Mouse (Mus musculus): ENCODE measurements around the gene Rpl10.

Rpl10 gene

DNA sequence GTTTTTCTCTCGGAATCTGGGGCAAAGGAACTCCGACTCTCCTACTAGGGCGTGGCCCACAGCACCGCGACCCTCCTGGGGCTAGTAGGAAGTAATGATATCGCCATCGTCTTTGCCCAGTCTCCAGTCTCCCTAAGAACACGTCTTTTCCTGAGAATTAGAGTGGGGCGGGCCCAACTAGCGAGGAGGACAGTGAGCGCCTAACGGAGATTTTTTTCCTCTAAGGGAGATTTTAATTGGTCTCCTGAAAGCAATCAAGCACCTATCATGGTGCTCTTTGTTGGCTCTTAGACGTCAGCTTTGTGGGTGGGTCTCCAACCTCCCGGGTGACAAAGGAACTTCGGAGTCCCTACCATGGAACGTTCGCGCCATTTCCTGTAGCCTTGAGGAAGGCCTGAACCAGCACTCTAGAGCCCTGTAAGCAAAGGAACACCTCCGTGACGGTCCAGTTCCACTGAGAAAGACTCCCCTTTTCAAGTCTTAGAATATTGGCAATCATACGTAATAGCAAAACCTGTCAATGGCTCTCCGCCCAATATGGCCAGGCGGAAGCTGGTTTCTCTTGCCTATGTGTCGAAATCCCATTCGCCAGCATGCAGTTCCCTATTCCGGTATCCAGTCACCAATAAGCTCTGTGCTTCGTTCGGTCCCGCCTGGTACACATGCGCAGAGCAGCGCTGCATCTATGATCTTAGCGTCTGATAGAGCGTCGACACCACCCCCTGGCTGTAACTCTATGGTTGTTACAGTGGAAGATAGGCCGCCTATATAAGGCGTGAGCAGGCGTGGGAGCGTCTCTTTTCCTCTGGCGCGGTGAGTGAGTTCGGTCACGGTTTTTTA lies at the start of gene Rpl10:
TSS of gene Rpl10 (plus strand) at position 751 of the 840 bp plus-strand sequence.
- DNase-seq, result peak; percentile 96

DNA sequence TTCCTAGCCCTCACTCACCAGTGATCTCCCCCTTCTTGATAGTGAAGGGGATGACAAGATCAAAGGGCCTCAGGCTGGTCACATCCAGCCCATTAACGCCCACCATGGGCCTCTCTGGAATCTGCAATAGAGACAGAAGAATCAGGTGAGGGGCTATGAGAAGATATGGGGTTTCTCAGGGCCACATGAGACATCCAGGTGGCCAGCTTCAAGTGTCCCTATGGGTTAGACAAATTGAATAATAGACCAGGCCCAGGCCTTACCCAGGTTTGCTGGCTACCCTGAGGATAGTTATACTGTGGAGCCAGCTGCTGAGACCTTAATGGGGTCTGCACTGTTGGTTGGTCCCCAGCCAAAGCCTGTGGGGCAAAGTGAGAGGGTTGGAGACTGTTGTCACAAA lies 40.6 kb upstream of the Rpl10 start:
- no peak for DNase-seq

DNA sequence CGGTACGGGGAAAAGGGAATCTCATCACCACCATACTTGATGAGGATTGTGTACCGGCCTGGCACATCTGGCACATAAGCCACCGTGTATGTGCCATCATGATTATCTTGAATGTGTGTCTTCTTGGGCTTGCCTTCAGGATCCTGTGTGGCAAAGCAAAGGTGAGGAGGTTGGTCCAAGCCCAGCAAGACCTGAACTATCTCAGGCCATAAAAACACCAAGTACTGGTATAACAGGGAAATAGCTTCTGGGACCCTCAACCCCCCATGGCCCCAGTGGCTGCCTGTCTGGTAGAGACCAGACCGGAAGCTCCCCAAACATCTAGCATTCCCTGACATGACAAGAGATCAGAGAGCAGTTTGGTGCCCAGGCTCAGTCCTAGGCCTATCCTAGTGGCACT lies 37.4 kb upstream of the Rpl10 start:
- DNase-seq, result no peak

DNA sequence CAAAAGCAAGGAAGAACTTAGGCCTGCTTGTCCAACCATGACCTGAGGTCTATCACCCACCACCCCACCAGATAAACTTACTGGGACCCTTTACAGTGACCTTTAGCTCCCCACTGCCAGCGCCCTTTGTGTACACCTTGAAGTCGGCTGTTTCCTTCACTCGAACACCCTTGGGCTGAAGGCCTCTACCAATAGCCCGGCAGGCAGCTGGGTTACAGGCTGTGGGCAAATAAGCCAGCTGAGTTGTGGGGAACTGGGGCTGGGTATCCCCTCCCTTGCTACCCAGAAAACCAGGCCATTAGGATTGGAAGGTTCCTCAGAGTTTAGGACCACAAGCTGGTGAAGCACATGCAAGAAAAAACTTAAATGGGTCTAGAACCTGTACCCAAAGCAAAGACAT lies 30.3 kb upstream of the Rpl10 start:
- DNase-seq, result no peak

DNA sequence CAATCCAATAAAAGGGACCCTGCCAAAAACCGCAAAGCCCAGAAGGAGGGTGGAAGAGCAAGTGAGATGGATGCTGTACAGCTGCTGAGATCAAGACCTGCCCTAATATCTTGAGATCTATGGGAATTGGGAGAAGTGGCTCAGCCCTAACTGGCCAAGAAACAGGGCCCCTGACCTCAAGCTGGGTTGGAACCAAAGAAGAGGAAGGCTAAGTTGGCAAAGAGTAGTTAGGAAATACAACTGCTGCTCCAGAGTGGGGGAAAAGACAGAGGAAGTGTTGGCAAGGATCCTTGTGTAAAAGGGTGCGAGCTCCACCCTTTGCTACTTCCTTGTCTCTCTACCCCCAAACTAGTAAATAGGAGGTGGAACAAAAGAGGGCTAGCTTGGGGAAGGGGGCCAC lies 27.2 kb upstream of the Rpl10 start:
- DNase-seq, result no peak

DNA sequence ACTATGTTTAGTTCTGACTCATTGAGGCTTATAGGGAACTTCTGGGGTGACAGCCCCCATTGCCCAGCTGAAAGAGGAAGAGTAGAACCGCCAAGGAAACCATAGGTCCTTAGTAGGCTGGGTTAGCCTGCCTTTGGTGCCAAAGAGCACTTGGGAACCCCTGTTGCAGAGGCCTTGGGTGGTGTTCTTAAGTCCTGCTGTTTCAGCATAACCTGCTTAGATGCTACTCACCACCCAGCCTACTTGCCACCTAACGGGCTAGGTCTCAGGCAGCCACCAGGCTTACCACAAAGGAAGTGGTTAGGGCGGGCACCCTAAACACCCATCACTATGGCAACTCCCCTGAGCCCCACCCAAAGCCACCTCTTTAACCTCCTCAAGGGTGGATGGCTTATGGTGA lies 26.8 kb upstream of the Rpl10 start:
- DNase-seq, result no peak

DNA sequence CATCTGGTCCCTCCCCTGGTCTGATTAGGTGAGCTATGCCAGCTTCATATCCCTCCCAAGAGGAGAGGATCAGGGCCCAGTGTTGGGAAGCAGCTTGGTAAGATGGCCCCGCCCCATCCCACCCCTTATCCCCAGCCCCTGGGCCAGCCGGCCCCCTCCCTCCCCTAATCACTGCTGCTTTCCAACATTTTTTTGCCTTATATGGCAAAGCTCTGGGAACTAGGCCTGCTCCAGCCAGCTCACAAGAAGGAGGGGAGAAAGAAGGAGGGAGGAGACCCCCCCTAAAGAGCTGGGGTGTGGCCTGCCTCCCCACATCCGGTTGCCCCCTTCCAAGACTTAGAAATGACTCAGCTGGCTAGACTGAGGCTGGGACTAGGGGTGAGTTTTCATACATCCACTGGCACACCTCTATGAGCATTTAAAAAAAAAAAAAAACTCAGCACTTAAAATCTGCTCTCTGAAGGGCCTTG lies 26.0 kb upstream of the Rpl10 start:
- DNase-seq, result no peak

DNA sequence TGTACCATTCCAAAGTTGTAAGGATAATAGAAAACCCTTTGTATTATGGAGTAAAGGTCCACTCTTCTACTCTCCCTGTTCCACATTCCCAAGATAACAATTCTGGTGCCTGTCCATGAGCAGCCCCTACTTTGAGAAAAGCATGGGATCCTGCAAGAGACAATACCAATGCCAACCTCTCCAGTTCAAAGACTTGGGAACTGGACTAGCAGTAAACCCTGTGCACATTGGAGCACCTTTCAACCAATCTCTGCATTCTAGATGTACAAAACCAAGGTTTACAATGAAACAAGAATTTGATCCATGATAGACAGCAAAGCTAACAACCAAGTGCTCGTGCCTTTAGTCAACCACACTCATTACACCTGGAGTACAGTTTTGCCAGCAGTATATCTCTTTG lies 25.5 kb upstream of the Rpl10 start:
- no peak for DNase-seq

DNA sequence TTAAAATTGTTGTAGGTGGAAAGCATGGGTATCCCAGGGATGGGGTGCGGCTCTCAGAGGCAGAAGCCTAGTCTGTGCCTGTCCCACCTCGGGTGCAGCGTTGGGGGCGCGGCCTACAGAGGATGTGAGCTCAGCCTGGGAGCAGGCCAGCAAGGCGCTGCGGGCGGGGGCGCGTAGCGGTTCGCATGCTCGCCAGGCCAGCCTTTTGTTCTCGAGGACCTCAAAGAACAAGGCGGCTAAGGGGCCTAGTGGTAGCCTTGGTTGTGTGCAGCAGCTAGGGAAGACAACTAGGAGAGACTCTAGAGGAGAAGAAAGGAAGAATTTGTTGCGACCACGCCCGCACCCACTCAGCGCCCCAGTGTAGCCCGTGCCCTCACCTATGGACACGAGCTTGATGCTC lies 24.9 kb upstream of the Rpl10 start:
- peak; percentile 81 for DNase-seq

DNA sequence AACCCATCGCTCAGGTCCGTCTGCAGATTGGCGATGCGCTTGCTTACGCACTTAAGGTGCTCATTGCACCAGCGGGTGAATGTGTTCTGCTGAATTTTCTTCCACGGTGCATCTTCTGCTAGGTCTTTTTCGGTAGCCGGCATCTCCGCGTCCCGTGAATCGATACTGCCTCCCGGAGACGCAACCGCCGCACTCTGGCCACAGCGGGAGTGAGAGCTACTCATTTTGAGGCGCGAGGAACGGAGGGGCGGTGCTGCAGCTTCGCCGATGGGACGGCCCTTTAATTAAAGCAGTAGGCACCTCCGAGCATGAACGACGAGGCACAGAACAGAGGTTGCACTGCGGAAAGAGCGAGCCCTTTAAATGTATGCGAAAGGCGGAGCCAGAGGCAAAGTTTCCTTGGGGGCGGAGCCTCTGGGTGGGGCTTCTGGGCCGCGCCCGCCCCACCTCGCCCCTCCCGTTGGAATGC lies 24.4 kb upstream of the Rpl10 start:
- peak; percentile 89 for DNase-seq

DNA sequence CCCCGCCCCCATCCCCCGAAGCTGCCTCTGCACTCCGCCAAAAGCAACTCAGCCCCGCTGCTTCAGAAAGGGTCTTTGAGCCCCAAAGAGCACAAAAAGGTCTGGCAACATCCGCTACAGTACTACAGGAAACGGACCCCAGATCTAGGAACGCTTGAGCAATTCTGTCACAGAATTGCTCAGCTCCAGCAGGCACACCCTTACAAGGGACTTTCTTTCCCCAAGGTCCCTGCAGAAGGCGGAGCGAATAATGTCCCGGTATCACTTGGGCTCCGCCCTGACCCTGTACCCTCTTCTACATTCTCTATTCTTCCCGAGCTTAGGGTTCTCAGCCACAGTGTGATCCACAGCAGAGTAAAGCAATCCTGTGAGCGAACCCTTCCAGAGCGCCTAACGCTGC lies 23.9 kb upstream of the Rpl10 start:
- no peak for DNase-seq

DNA sequence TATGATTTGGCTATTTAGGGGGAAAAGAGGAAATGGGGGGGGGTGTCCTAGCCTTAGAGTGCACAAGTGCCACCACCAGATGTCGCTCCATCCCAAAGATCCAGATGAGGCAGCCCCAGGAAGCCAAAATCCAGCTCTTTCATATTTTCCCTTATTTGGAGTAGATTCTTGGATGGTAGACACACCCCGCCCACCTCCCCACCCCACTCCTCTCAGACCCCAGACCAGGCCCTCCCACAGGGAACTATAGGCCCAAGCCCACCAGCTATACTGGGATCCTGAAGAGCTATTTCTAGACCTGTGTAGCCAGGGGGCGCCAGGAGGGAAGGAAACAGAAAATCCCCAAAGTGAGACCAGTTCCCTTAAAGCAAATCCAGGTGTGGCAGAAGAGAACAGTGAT lies 22.0 kb upstream of the Rpl10 start:
- DNase-seq, result peak; percentile 42

DNA sequence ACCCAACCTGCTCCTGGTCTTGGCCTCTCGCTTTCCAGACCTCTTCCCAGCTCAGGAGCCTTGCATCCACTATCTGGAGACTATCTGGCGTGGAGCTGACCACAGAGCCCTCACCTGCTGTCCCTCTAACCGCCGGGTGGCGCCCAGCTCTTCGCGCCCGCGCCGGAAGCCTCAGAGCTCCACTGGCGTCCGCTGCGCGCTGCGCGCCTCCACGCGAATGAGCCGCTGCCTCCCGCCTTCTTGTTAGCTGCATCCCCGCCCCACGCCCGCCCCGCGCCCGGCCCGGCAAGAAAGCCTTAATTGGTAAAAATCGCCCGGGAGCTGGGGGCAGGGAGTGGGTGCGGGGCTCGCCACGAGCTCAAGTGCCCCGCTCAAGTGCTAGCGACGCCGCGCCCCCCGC lies 21.0 kb upstream of the Rpl10 start, which contains the start of gene Flna:
TSS of gene Flna (minus strand) at position 206 of the 400 bp plus-strand sequence.
- DNase-seq, result peak; percentile 79

DNA sequence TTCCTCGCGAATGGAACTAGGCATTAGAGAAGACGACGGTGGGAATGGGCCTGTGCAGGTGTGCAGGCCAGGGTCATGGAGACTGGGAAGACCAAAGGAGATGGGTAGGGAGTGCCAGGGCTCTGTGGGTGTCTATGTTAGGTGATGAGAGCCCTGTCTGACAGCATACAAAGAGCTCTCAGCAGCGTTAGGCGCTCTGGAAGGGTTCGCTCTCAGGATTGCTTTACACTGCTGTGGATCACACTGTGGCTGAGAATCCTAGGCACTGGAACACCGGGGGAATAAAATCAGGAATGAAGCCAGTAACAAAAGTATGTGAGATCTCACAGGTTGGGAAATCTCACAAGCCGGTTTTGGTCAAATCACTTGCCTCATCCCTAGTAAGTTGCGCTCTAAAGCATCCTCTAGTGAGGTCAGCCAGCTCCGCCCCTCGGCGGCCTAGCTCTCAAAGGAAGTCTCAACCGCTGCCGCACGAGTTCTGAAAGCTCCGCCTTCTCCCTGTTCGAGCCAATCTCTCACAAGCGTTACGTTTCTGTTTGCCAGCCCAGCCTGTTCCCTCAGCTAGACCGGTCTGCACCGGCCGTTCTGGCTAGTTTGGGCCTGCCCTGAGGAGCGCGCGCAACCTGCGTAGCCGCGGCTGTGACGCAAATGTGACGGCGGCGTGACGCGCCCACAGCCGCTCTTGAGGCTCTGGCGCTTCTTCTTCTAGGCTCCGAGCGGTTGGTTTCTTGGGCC lies 16.3 kb upstream of the Rpl10 start, which contains the start of gene Emd:
TSS of gene Emd (plus strand) at position 535 of the 735 bp plus-strand sequence.
- peak; percentile 93 for DNase-seq

DNA sequence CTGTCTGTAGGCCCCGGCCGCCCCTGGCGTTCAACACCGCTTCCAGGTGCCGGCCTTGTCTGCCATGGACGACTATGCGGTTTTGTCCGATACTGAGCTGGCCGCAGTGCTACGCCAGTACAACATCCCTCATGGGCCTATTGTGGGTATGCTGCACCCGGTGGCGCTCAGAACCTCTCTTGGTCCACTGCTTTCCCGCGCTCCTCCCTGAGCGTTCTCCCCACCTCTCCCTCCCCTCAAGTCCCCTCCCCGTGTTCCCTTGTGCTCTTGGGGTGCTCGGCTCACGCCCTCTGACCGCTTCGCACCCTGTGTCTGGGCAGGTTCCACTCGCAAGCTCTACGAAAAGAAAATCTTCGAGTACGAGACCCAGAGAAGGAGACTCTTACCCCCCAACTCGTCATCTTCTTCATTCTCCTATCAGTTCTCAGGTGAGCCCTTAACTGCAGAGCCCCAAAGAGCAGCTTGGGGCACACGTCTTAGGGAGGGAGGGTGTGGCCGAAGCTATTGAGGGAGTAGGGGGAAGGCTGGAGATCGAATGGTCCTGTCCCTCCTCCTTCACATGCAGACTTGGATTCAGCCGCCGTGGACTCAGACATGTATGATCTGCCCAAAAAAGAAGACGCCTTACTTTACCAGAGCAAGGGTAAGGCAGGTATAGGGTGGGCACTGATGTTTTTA lies 15.6 kb upstream of the Rpl10 start:
- no peak for DNase-seq

DNA sequence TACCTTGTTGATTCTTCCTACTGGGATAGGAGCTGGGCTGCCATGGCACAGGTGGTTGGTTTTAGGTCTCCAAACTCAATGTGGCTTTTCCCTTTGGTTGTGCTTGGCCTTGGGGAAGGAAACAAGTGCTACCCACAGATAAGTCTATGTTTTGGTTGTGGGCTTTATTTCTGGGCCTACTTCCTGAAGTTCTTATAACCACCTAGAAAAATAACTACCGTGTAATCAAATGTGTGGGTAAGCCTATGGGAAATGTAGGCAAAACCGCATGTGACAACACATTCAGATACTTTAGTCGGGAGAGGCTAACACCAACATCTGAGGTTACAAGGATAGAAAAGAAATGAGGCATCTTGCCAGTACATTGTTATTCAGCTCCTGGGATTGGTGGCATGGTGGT lies 12.9 kb upstream of the Rpl10 start:
- no peak for DNase-seq

DNA sequence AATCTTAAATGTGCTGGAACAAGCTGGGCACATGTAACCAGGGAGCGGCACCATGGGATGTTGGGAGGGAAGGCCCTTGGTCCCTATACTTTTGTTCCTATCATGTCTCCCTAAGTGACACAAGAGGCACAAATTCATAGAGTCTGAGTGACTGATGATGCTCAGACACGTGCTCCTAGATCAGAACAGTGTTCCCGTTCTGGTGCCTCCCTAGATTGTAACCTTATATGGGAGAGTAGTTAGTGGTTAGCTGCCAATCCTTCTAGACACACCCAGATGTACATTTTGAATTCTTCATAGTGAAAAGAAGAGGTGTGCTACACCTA lies 913 bp upstream of the Rpl10 start:
- DNase-seq, result no peak

DNA sequence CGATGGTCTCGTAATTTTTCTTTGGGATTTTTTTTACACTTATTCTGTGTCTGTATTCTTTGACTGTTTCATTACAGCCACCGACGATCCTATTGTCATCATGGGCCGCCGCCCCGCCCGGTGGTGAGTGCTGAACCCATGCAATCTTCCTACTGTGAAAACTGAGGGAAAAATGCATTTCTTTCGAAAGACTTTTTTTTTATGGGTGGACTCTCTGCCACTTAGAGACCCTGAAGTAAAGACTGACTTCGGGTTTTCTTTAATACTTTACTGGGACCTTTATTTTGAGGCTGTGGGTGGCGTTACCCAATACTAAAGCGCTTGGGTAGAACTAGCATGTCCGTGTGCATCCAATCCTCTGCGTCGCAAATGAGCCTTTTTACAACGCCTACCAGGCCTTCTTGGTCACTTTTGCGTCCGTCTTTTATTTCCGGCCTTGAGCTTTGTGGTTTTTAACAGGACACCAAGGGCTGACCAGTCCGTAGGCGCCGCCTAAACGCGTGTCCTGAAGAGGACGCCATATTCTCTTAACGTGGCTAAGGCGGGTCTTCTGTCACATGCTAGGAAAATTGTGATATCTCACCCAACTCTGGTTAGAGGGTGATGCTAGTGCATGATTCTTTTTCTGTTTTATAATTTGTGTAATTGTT lies 415 bp downstream of the Rpl10 start:
- DNase-seq, result peak; percentile 39

DNA sequence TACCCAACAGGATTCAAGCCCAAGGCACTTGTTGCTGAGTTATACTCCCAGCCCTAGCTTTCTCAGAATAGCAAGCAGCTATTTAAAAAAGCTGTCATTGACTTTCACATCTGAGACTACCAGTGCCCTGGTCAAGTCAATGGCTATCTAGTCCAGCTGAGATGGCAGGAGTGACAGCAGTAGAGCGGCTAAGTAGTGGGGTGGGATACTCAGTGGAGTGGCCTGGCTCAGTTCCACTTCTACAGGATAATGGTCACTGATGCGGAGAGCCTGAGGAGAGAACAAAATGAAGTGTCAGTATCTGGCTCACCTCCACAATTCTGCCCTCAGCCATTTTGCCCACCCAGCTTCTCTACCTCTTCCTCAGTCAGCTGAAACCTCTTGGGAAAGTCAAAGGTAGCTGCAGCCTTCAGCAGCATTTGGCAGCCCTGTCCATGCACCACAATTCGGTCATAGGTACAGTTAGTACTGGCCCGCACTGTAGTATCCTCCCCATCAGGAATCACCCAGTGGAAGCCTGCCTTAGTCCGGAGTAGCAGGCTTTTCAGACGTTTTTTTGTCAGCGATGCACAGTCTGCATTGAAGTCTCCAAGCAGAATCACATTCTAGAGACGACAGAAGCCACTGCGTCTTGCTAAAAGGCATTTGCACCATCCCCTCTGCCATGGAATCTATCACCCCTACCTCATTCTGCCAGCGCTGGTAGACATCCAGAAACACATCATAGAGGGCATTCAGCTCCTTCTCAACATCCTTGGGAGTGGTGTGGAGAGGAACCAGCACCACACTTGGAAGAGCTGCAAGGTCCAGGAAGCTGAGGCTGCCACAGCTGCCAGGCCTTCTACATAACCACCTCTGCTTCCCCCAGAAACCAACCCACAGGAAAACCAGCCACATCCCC lies 3.1 kb downstream of the Rpl10 start:
- no peak for DNase-seq

DNA sequence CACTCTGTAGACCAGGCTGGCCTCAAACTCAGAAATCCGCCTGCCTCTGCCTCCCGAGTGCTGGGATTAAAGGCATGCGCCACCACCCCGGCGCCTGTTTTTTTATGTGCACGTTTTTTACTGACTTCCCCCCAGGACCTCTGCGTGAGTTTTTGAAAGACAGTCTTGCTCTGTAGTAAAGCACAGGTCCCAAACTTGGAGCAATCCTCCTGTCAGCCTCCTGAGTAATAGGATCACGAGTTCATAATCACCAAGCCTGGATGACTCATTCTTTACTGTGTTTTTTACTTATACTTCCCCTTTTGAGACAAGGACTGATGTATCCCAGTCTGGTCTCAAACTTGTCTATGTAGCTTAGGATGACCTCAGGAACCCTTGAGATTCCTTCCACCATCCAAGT lies 7.3 kb downstream of the Rpl10 start:
- DNase-seq, result no peak

DNA sequence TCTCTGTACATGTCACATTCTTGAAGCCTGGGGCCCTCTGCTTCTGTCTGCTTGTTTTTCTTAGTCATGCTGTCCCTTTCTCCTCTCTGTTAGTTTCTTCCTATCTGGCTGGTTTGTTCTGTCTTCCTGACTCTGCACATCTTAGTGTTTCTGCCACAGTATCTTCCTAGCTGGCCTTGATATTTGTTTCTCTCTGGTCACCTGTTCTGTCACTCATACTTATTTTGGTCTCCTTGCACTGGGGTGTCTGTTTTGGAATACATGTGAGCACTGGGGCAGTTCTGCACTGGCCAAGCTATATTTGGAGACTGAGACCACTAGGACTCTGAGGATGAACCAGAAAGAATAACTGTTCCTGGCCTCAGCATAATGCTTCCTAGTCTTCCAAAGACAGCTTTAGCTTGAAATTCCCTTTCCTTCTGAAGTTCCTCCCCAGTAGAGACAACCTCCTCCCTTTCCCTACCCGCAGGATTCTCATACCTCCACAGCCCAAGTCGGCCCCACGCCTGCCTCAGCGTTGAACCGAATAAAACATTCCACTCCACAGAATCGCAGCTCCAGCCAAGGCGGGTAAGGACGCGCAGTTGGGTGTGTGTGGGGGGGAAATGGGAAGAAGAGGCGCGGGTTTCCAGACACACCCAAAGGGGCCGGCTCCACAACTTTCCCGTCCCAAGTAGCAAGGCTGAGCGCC lies 10.6 kb downstream of the Rpl10 start:
- DNase-seq, result no peak
